Mouse (Mus musculus) neural tube, embryonic 10.5 days (tissue): ENCODE results near the gene Rock2.

ENCODE experiments used
- DNase-seq: peaks from one replicate; pipeline ENCODE4 v3.0.0-alpha.2; 2017; ENCODE audit warnings: low spot score; ENCODE audit errors: extremely low spot score

Gene Rock2

DNA sequence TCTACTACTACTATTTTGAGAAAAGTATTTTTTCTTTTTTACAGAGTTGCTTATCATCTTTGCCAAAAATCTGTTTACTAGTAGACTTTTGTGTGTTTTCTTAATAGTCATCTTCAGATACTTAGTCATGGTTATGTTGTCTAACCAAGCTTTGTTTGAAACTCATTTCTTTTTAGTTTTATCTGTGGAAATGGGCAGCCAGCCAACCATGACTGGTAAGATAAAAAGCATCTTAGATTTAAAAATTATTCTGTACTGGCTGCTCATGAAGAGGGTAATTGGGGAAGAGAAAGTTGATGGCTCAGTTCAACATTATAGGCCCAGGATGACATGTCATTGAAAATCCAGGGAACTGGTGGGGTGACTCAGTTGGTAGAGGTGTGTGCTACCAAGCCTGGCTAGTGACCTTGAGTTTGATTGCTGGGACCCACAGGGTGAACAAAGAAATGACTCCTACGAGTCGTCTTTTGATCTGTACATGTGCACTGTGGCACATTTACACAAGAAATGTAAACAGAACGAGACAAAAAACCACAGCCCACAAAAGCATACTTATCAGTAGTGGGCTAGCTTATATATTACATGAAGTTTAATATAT lies 6.0 kb downstream of the Rock2 start:
- no peak for DNase-seq

- no peak for DNase-seq
These were observed 9.4 kb downstream of the Rock2 start for GRCm38 (mm10) chr12:16903949-16904635.

- DNase-seq: no peak
These were observed 12.7 kb downstream of the Rock2 start for GRCm38 (mm10) chr12:16907282-16907846.

- no peak for DNase-seq
These were observed 13.4 kb downstream of the Rock2 start for GRCm38 (mm10) chr12:16907953-16908648.

- DNase-seq: no peak
These were observed 16.8 kb downstream of the Rock2 start for GRCm38 (mm10) chr12:16911524-16911923.

- DNase-seq: no peak
These were observed 17.9 kb downstream of the Rock2 start for GRCm38 (mm10) chr12:16912600-16912999.

- no peak for DNase-seq
These were observed 25.6 kb downstream of the Rock2 start for GRCm38 (mm10) chr12:16920186-16920860.

GRCm38 (mm10) chr12:16927889-16928288 lies 33.2 kb downstream of the Rock2 start:
- DNase-seq: no peak

DNA sequence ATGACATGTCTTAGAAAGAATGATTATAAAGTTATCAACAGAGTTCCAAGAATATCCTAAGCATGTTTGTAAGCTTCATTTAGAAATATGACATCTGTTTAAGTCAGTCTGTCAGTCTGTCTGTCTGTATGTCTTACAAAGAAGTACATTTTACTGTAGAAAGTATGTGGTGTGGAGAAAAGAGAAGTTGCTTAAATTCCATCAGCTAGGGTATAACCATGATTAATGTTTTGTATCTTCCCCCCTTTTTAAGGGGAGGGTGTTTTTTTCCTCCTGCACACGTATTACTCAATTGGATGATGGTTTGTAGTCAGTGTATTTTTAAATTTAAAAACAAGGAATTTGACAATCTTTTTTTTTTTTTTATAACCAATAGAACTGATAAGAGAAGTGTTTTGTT lies 39.7 kb downstream of the Rock2 start:
- DNase-seq: no peak

DNA sequence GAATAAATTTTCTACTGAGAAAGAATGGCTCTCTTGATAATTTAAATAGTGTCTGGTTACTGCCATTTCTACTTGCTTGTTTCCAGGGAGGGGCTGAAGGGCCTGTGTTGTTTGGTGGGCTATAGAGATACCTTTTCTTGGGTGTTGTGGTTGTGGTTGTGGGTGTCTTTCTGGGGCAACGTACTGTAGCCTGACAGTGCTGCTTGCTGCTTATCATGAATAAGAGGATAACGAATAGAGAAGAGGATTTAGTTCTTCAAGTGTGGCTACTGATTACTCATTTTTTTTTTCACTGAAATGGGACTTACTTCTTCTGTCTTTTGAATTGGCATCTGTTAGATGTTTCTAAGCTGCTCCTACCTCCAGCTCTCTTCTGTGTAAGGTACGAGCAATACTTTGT lies 47.3 kb downstream of the Rock2 start:
- no peak for DNase-seq

- DNase-seq: no peak
These were observed 53.5 kb downstream of the Rock2 start for GRCm38 (mm10) chr12:16948239-16948638.

DNA sequence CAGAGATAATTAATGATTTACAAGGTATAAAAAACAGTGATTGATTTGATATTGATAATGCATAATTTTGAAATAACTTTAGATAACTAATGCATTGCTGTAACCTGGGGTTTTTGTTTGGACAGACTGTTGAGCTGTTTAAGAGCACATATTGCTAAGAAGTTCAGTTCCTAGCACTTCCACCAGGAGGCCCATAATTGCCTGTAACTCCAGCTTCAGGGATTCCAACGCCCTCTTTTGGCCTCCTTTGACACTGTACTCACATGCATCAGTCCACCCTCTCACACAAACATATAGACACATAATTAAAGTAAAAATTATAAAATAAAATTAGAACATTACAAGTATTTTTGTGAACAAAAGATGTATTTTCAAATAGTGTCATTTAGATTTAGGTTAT lies 64.2 kb downstream of the Rock2 start:
- no peak for DNase-seq

- no peak for DNase-seq
These were observed 68.7 kb downstream of the Rock2 start for GRCm38 (mm10) chr12:16963354-16963753.

- no peak for DNase-seq
These were observed 72.1 kb downstream of the Rock2 start for GRCm38 (mm10) chr12:16966811-16967210.

DNA sequence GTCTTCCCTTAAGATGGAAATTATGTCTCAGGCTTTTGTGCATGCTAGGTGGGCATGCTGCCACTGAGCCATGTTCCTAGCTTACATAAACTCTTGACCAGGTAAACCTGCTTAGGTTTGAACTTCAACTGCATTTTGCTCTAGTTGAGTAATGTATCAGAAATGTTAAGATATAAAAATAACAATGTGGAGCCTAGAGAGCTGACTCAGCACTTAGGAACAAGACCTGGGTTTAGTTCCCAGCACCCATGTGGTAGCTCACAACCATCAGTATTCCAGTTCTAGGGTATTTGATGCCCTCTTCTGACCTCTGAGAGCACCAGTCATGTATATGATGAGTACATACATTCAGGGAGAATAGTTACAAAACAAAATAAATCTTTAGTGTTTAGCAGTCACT lies 82.4 kb downstream of the Rock2 start:
- DNase-seq: no peak

- DNase-seq: no peak
These were observed 91.1 kb downstream of the Rock2 start for GRCm38 (mm10) chr12:16985778-16986177.

GRCm38 (mm10) chr12:16991376-16991775 lies 96.7 kb downstream of the Rock2 start:
- no peak for DNase-seq

- no peak for DNase-seq
These were observed 97.7 kb downstream of the Rock2 start for GRCm38 (mm10) chr12:16992355-16992754.

- no peak for DNase-seq
These were observed 99.6 kb downstream of the Rock2 start for GRCm38 (mm10) chr12:16994291-16994690.

DNA sequence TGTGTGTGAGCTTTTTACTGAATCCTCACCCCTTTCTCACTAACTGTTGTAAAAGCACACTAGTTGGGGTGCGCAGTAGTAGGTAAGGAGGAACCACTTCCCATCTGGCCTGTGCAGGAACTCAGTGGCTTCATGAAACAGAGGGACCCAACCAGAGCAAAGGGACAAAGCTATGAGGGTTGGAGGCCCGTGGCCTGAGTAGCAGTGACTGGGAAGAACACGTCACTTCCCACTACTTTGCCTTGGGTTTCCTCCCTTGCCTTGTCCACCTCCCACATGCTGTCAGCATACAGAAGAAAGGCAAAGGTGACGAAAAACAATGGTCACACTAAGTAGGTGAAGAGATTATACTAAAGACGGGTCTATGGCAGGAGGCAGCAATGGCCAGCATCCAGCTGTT lies 101.6 kb downstream of the Rock2 start:
- no peak for DNase-seq

DNA sequence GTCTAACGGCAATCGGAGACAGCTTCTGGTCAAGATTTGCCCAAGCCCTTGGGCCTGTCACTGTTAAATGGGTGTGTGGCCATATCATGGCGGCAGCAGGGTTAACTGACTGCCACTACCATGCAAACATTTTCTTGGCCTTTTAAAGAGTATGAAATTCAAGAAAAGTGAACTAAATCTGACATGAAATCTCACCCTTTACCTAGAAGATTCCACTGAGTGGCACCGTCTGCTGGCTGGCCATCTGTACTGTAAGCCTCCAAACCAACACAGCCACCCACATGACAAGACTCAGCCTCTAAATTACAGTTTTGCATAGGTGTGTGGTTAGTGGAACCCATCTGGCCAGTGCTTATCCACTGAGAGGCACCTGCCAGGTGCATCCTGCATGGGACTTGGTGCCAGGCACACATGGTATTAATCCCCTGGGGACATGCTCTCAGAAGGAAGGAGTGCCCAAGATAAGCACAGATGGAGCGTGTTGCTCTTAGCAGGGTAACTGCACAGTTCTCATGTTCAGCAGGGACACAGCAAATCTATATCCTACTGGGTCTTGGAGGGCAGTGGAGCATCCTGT lies 102.3 kb downstream of the Rock2 start:
- DNase-seq: no peak
